Mouse (Mus musculus) limb, embryonic 14.5 days (tissue): ENCODE data around the gene Scn4b. TPM values are rescaled to one million over a fixed set of nuclear protein-coding genes. Genes with fewer than 3 reads are reported as not detected.

Experiments used
- ATAC-seq: fragments of 200-750 bp; cut with Nextera tagmentation; 2 replicates; pipeline ENCODE4 v1.8.0; 2017; ENCODE audit warnings: low read depth, moderate number of reproducible peaks, moderate TSS enrichment; ENCODE audit not compliant: low FRiP score
- DNase-seq: peaks from one replicate; pipeline ENCODE4 v3.0.0-alpha.2; 2015; ENCODE audit warnings: low spot score
- H3K27ac ChIP-seq: fragments of 300-500 bp; sonication (generic); replicated peaks from 2 replicates; pipeline ENCODE4 v1.5.1; 2014; ENCODE audit warnings: low read depth, mild to moderate bottlenecking, low read length, moderate library complexity, mixed read lengths
- H3K27me3 ChIP-seq: fragments of 300-500 bp; sonication (generic); 2 replicates; pipeline ENCODE4 v1.6.1; 2014; ENCODE audit warnings: low read length, mixed read lengths; ENCODE audit not compliant: control insufficient read depth, insufficient read depth
- H3K36me3 ChIP-seq: fragments of 300-500 bp; sonication (generic); 2 replicates; pipeline ENCODE4 v1.6.1; 2014; ENCODE audit warnings: mild to moderate bottlenecking, low read length, moderate library complexity, mixed read lengths; ENCODE audit not compliant: control insufficient read depth, insufficient read depth
- H3K4me1 ChIP-seq: fragments of 300-500 bp; sonication (generic); 2 replicates; pipeline ENCODE4 v1.6.1; 2014; ENCODE audit warnings: antibody characterized with exemption, low read length, mixed read lengths; ENCODE audit not compliant: control insufficient read depth, insufficient read depth
- H3K4me2 ChIP-seq: fragments of 300-500 bp; sonication (generic); replicated peaks from 2 replicates; pipeline ENCODE4 v1.6.1; 2014; ENCODE audit warnings: low read depth, mild to moderate bottlenecking, low read length, moderate library complexity; ENCODE audit not compliant: severe bottlenecking
- H3K4me3 ChIP-seq: fragments of 300-500 bp; sonication (generic); replicated peaks from 2 replicates; pipeline ENCODE4 v1.5.1; 2014; ENCODE audit warnings: low read length
- H3K9ac ChIP-seq: fragments of 300-500 bp; sonication (generic); 2 replicates; pipeline ENCODE4 v1.6.1; 2014; ENCODE audit warnings: mild to moderate bottlenecking, low read depth, low read length, moderate library complexity; ENCODE audit not compliant: severe bottlenecking
- H3K9me3 ChIP-seq: fragments of 300-500 bp; sonication (generic); 2 replicates; pipeline ENCODE4 v1.6.1; 2016; ENCODE audit warnings: low read length; ENCODE audit not compliant: control insufficient read depth
- POLR2A ChIP-seq: fragments of 200-500 bp; IDR thresholded peaks from 2 replicates; pipeline ENCODE4 v1.8.0; 2012; ENCODE audit warnings: inconsistent platforms, mild to moderate bottlenecking, moderate library complexity, borderline replicate concordance; ENCODE audit not compliant: insufficient read depth, insufficient read length; ENCODE audit errors: extremely low read depth
- WGBS: fragments of 180-500 bp; shearing (Covaris S2); extraction: QIAGEN DNeasy Blood & Tissue Kit; methylation state at CpG from one replicate; pipeline ENCODE4 v1.1.7; 2014; 5-methylcytosine and 5-hydroxymethylcytosine counted together
- polyA plus RNA-seq, 2 experiments: library from polyadenylated mRNA; depleted of rRNA in 1 of 2; stranded (reverse) in 1 of 2; unstranded in 1 of 2; fragments of >200 nt; fragmentation: Nextera tagmentation in 1 of 2; extraction: Ambion mirVana in 1 of 2; gene quantifications; 2 replicates each; pipeline versions ENCODE4 v1.2.1 to v1.2.3; 2012 to 2014

Scn4b gene
- polyA plus RNA-seq, 2 experiments, result 0.04 to 0.14 TPM

- 3% methylated on average over 2 of the region's 2 CpGs for WGBS
- Histone ChIP-seq H3K4me3 (no peak within 1 kb of the TSS), H3K9ac (no peak within 1 kb of the TSS), H3K4me2 (no peak within 1 kb of the TSS), H3K4me1 (no peaks in the 10 kb centered on the region), H3K27ac (no peak within 1 kb of the TSS), H3K9me3 (no peaks in the 10 kb centered on the region), H3K36me3 (no peaks in the 10 kb centered on the region), H3K27me3 (no peaks in the 10 kb centered on the region)
- no peak for TF ChIP-seq POLR2A
- no peak for DNase-seq
- ATAC-seq, result no peak
Measured at GRCm38 (mm10) chr9:45181770-45182169, 43.6 kb downstream of the Scn4b start, which contains the start of gene BC049352. Gene BC049352, plus strand, starts transcription at chr9:45182007.

DNA sequence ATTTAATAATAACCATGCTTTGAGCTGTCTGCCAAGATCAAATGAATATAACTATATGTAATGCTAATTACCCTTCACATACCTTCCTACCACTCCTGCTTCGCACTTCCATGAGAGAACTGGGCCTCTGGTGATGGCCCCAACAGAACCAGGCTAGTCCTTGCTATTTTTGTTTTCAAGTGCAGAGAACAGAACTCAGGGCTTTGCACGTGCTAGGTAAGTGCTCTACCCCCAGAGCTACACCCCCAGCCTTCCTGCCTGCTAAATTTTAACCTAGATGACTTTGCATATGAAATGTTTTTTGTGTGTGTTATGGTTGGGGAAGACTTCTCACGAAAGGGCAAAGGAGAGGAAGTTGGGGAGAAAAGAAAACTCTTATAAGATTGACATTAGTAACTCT lies 44.3 kb downstream of the Scn4b start:
- no peak overlapping the region for H3K4me2 ChIP-seq
- H3K9me3 ChIP-seq, result no peaks in the 10 kb centered on the region
- H3K27me3 ChIP-seq, result no peaks in the 10 kb centered on the region
- DNase-seq (no peak), ATAC-seq (no peak)
- no peak overlapping the region for H3K27ac ChIP-seq
- no peak overlapping the region for H3K4me3 ChIP-seq
- no peaks in the 10 kb centered on the region for H3K36me3 ChIP-seq
- 64% methylated on average over 3 of the region's 3 CpGs for WGBS
- H3K4me1 ChIP-seq, result no peaks in the 10 kb centered on the region
- no peak overlapping the region for H3K9ac ChIP-seq
- TF ChIP-seq POLR2A, result no peak

DNA sequence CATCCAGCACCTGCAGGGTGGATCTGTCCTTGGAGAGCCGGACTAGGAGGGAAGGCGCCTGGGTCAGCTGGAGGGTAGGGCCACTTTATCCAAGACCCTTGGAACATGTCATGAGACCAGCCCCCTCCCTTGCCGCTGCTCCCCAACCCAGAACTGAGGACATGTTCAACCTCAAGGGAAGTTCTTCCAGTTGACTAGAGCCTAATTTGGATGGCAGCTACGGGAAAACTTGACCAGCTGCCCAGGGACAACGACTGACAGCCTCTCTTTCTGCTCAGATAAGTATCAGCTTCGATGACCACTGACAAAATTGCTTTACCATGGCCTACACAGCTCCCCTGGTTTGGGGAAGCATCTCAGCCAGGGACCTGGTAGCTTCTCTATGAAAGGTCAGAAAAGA lies 45.1 kb downstream of the Scn4b start:
- DNase-seq (no peak), ATAC-seq (no peak)
- Histone ChIP-seq H3K9ac (no peak overlapping the region), H3K4me3 (no peak overlapping the region), H3K27me3 (no peaks in the 10 kb centered on the region), H3K36me3 (no peaks in the 10 kb centered on the region), H3K4me1 (no peaks in the 10 kb centered on the region), H3K4me2 (no peak overlapping the region), H3K27ac (no peak overlapping the region), H3K9me3 (no peaks in the 10 kb centered on the region)
- TF ChIP-seq POLR2A, result no peak
- 84% methylated on average over 6 of the region's 6 CpGs for WGBS

GRCm38 (mm10) chr9:45185250-45185649 lies 47.1 kb downstream of the Scn4b start:
- no peak overlapping the region for H3K27ac ChIP-seq
- H3K36me3 ChIP-seq, result no peaks in the 10 kb centered on the region
- no peak overlapping the region for H3K9ac ChIP-seq
- H3K4me2 ChIP-seq, result no peak overlapping the region
- ATAC-seq (no peak), DNase-seq (no peak)
- WGBS, result 69% methylated on average over 4 of the region's 4 CpGs
- H3K4me1 ChIP-seq, result no peaks in the 10 kb centered on the region
- no peaks in the 10 kb centered on the region for H3K27me3 ChIP-seq
- TF ChIP-seq POLR2A, result no peak
- H3K4me3 ChIP-seq, result no peak overlapping the region
- no peaks in the 10 kb centered on the region for H3K9me3 ChIP-seq

- DNase-seq, result no peak
- TF ChIP-seq POLR2A, result no peak
- Histone ChIP-seq H3K4me3 (no peak overlapping the region), H3K4me1 (no peaks in the 10 kb centered on the region), H3K27ac (no peak overlapping the region), H3K36me3 (no peaks in the 10 kb centered on the region), H3K27me3 (no peaks in the 10 kb centered on the region), H3K9me3 (no peaks in the 10 kb centered on the region), H3K4me2 (no peak overlapping the region), H3K9ac (no peak overlapping the region)
- no peak for ATAC-seq
- WGBS, result 82% methylated on average over 10 of the region's 10 CpGs
Measured at GRCm38 (mm10) chr9:45188570-45189563, 50.7 kb downstream of the Scn4b start.
